Mouse (Mus musculus) olfactory bulb, adult 2 months (tissue): ENCODE measurements at regions not wholly inside any gene's neighbourhood (a gene's known extent, or its start where the extent isn't known, plus 50 kb on each side); places are given as distances from the start of the nearest gene placed in this dataset.

Experiments used
- H3K27ac ChIP-seq: fragments of 200-500 bp; 2 replicates; pipeline ENCODE4 v1.5.1; 2012; ENCODE audit warnings: low read depth, low read length; ENCODE audit not compliant: insufficient read depth
- H3K4me1 ChIP-seq: fragments of 200-500 bp; 2 replicates; pipeline ENCODE4 v1.6.1; 2012; ENCODE audit warnings: low read length; ENCODE audit not compliant: control insufficient read depth, insufficient read depth
- H3K4me3 ChIP-seq: fragments of 200-500 bp; 2 replicates; pipeline ENCODE4 v1.5.1; 2012; ENCODE audit warnings: mild to moderate bottlenecking, low read depth, low read length, moderate library complexity; ENCODE audit not compliant: insufficient read depth
- CTCF ChIP-seq: fragments of 200-500 bp; IDR thresholded peaks from 2 replicates; pipeline ENCODE4 v1.5.1; 2012; ENCODE audit warnings: low read depth, mild to moderate bottlenecking, low read length, moderate library complexity; ENCODE audit not compliant: insufficient read depth
- POLR2A ChIP-seq: fragments of 200-500 bp; IDR thresholded peaks from 2 replicates; pipeline ENCODE4 v1.6.1; 2012; ENCODE audit warnings: mild to moderate bottlenecking, low read depth, low read length, moderate library complexity; ENCODE audit not compliant: insufficient read depth
- WGBS: fragments of 180-500 bp; shearing (Covaris S2); methylation state at CpG from one replicate; pipeline ENCODE4 v1.1.7; 2018; 5-methylcytosine and 5-hydroxymethylcytosine counted together

DNA sequence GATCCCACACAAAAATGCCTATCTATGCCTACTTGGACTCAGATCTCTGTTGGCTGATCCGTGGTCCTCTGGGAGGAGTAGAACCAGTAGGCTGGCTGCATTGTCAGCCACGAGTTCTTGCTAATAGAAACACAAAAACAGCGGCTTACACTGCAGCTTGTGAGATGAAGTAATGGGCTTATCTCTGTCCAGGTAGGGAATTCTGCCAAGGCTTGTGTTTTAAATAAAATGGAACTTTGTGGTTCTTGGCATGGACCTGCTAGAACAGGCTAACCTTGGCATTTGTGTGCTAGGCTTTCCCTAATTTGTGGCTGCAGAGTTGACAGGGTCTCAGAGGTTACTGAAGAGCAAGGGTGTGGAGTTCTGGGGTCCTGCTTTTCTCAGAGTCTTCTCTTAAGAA, 242.1 kb upstream of the Auts2 start:
- 37% methylated on average over 3 of the region's 3 CpGs for WGBS
- H3K4me3 ChIP-seq: no peak overlapping the region
- H3K27ac ChIP-seq: no peak overlapping the region
- TF ChIP-seq POLR2A (no peak), CTCF (no peak)
- H3K4me1 ChIP-seq: peaks cover 4% of the 10 kb centered on the region; the same call in 1 of the 2 replicates

DNA sequence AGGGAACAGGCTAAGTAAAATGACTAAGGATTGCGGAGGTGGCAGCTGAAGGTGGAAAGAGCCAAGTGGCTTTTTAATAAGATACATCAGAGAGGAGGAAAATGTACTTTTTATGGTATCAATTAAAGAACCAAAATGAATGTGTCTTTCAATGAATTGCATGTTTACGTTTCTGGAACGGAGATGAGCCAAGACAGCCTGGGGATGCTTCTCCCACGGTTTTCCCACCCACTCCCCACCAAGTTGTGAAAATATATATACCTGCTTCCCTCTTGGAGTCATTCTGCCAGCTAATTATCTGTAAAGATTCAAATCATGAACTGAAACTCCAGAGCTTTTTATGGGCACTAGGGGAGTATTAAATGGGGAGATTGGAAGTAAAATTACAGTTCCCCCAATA, 241.6 kb upstream of the Auts2 start:
- 33% methylated on average over 4 of the region's 4 CpGs for WGBS
- H3K27ac ChIP-seq: no peak overlapping the region
- H3K4me3 ChIP-seq: no peak overlapping the region
- TF ChIP-seq CTCF: no peak
- TF ChIP-seq POLR2A: no peak
- H3K4me1 ChIP-seq: peaks cover 4% of the 10 kb centered on the region; the same call in 1 of the 2 replicates

DNA sequence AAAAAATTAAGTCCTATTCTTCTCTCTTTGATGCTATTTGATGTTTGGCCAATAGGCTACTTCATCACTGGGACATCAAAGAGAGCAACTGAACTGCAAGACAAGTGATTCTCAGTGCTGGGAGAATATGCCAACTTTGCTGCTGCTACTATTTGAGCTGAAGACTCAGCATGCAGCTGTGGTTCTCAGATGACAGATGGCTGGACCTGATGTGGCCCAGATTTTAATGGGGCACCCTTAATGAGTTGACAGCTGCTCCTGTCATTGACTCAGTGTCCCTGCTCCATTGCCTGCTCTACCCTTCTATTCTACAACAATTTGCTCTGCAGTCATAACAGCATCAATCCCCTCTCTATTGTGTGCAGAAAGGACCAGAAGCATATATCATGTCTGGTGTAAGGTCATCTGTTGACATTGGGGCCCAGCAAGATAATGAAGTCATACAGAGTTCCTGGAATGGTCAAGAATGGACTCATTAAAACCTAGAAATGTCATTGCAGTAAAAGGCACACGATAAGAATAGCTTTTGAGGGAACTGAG, 231.1 kb upstream of the Auts2 start:
- Histone ChIP-seq H3K4me3 (no peak overlapping the region), H3K27ac (no peak overlapping the region), H3K4me1 (no peaks in the 10 kb centered on the region)
- TF ChIP-seq POLR2A (no peak), CTCF (no peak)
- WGBS: 79% methylated on average over 1 of the region's 1 CpGs

DNA sequence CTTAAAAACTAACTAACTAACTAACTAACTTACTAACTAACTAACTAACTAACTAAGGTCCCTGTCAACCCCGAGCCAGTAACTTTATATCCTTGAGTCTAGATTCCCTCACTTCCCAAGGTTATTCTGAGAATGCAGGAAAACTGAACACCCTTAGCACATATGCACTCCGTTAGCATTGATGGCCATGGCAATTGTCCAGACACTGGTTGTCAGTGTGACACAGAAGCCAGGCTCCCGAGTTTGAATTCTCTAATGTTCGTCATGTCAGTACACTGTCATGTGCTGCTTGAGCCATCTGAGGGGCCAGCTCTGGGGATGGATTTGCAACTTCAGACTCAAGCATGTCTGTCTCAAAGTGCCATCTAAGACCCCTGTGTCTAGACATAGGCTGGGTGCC, 217.3 kb upstream of the Auts2 start:
- Histone ChIP-seq H3K4me1 (no peaks in the 10 kb centered on the region), H3K27ac (no peak overlapping the region), H3K4me3 (no peak overlapping the region)
- 72% methylated on average over 4 of the region's 4 CpGs for WGBS
- TF ChIP-seq CTCF (no peak), POLR2A (no peak)

DNA sequence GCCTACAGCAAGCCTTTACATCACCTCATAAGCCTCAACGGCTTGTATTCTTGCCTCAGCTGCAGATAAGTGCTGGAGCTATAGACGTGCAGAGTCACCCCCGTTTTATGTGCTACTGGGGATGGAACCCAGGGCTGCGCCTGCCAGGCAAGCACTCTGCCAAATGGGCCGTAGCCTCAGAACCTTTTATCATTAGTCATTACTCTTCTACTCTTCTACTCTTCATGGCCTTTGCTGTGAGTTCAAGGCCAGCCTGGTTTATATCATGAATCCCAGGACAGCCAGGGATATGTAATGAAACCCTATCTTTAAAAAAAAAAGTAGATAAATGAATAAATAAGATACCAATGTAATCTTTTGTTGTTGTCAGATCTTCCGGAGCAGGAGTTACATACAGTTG, 216.6 kb upstream of the Auts2 start:
- no peak overlapping the region for H3K4me3 ChIP-seq
- no peaks in the 10 kb centered on the region for H3K4me1 ChIP-seq
- 93% methylated on average over 6 of the region's 6 CpGs for WGBS
- no peak overlapping the region for H3K27ac ChIP-seq
- TF ChIP-seq CTCF (no peak), POLR2A (no peak)

DNA sequence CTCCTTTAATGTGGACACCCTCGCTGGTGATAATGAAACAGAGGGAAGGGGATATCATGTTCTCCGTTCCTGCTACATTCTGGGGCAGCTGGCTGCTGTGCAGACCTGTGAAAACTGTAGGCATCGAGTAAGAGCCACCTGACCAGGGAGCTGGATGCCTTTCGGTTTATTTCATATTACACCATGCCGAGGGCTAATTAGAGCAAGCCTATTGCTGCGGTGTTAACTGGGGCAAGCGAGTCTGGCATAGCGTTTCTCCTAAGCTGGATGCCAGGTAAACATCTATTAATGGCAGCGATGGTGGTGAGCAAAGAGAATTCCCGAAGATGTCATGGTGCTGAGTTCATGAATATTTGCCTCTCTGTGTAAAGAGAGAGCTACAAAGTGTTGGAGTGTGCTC, 215.8 kb upstream of the Auts2 start:
- 63% methylated on average over 10 of the region's 10 CpGs for WGBS

DNA sequence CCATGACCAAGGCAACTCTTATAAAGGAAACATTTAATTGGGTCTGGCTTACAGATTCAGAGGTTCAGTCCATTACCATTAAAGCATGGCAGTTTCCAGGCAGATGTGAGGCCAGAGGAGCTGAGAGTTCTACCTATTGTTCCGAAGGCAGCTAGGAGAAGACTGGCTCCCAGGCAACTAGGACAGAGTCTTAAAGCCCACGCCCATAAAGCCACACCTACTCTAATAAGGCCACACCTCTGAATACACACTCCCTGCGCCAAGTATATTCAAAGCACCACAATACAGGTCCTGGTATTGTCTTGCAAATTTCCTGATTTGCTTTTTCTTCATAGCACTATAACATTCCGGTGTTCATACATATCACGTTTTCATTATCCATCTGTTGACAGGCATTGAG, 194.8 kb upstream of the Auts2 start:
- Histone ChIP-seq H3K4me1 (no peaks in the 10 kb centered on the region), H3K27ac (no peak overlapping the region), H3K4me3 (no peak overlapping the region)
- TF ChIP-seq CTCF: no peak
- 88% methylated on average over 5 of the region's 5 CpGs for WGBS

More for the DNA sequence above, 215.8 kb upstream of the Auts2 start:
- Histone ChIP-seq H3K27ac (no peak overlapping the region), H3K4me1 (no peaks in the 10 kb centered on the region), H3K4me3 (no peak overlapping the region)
- TF ChIP-seq CTCF (no peak), POLR2A (no peak)

DNA sequence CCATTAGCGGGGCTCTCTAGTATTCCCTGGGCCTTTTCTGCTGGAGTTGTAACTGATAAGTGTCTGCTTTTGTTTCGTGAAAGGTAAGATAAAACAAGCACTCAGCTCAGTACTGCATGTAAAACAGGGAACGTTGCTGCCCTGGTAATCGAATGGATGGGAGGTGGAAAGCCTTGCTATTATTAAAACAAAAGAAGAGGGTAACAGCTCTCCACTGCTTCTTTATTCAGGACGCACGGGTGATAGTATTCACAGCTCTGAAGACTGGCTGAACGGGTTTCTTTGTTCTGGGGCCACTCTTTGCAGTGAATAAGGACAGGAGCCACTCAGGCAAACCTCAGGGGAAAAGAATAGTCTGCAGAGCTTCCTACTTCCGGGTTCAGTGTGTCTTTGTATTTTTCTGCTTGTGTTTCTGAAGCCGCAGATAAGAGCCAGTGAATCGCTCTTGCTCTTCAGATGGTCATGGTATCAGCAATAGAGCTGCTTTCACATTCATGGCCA, 185.6 kb upstream of the Auts2 start:
- no peak overlapping the region for H3K4me3 ChIP-seq
- TF ChIP-seq CTCF: no peak
- no peak for TF ChIP-seq POLR2A
- no peaks in the 10 kb centered on the region for H3K4me1 ChIP-seq
- 47% methylated on average over 10 of the region's 10 CpGs for WGBS
- no peak overlapping the region for H3K27ac ChIP-seq

DNA sequence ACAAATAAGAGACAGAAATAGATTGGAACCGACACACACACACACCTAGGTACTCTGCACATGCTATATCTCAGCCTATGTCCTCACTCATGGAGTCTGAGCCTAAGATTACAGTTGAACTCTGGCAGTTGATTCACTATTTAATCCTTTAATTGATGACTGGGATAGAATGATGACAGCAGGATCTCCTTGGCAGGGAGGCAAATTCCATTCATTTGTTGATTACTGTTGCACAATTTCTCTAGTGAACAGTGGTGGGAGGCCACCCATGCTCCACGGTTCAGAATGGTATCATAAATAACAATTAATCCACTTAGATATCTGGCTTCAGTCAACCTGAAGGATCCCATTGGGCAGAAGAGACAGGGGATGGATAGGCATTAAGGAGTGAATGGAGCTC, 181.3 kb upstream of the Auts2 start:
- H3K4me3 ChIP-seq: no peak overlapping the region
- no peak overlapping the region for H3K27ac ChIP-seq
- no peaks in the 10 kb centered on the region for H3K4me1 ChIP-seq
- 55% methylated on average over 2 of the region's 2 CpGs for WGBS
- TF ChIP-seq POLR2A: no peak
- no peak for TF ChIP-seq CTCF

DNA sequence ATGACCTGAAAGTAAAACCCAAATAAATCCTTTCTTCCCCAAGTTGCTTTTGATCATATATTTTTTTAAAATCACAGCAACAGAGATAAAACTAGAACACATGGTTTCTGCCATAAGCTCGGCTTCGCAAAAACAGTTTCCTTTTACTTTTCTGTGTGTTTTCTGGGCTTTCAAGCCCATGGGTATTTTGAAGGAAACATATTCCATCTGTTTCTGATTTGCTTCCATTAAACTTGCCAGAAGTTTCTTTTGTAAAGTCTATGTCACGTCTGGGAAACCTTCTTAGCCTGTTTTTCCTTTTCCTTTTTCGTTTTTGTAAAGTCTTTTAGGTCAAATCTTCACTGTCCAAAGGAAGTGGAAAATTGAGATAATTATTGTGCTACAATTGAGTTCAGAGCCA, 167.2 kb upstream of the Auts2 start:
- no peak overlapping the region for H3K4me3 ChIP-seq
- no peaks in the 10 kb centered on the region for H3K4me1 ChIP-seq
- WGBS: 86% methylated on average over 4 of the region's 4 CpGs
- no peak for TF ChIP-seq CTCF
- TF ChIP-seq POLR2A: no peak
- H3K27ac ChIP-seq: no peak overlapping the region
